Mouse (Mus musculus): ENCODE measurements around the gene Ackr2. TPM values are rescaled to one million over a fixed set of nuclear protein-coding genes. Genes with fewer than 3 reads are reported as not detected.

Gene Ackr2
- polyA plus RNA-seq, 1 experiment from 2014 or later: 1.3 TPM

GRCm38 (mm10) chr9:121892057-121892687, 6.0 kb upstream of the Ackr2 start:
- no peaks in the 10 kb centered on the region for H3K9me3 ChIP-seq (ENCODE audit: control insufficient read depth, low read length)
- H3K9ac ChIP-seq (ENCODE audit: low read length): no peak overlapping the region
- H3K27me3 ChIP-seq (ENCODE audit: control insufficient read depth, insufficient read depth, low read length): no peaks in the 10 kb centered on the region
- H3K36me3 ChIP-seq (ENCODE audit: control insufficient read depth, insufficient read depth, low read length): no peaks in the 10 kb centered on the region
- 86% methylated on average over 12 of the region's 12 CpGs for WGBS
- H3K4me2 ChIP-seq (ENCODE audit: low read length): no peak overlapping the region
- no peak overlapping the region for H3K27ac ChIP-seq (replicated peaks in 1 of 2; ENCODE audit: control insufficient read depth in 1 of 2, insufficient read depth in 1 of 2, low read depth in 2 of 2, low read length in 2 of 2)
- no peak overlapping the region for H3K4me3 ChIP-seq (ENCODE audit: control insufficient read depth in 1 of 2, insufficient read depth in 1 of 2, low read depth in 1 of 2, low read length in 2 of 2)
- no peak for ATAC-seq (ENCODE audit: insufficient number of reproducible peaks, insufficient read depth, low FRiP score, low read depth)
- peaks cover 15 to 17% of the 10 kb centered on the region in 2 experiments for H3K4me1 ChIP-seq (ENCODE audit: control insufficient read depth in 2 of 2, insufficient read depth in 2 of 2, low read length in 2 of 2)

DNA sequence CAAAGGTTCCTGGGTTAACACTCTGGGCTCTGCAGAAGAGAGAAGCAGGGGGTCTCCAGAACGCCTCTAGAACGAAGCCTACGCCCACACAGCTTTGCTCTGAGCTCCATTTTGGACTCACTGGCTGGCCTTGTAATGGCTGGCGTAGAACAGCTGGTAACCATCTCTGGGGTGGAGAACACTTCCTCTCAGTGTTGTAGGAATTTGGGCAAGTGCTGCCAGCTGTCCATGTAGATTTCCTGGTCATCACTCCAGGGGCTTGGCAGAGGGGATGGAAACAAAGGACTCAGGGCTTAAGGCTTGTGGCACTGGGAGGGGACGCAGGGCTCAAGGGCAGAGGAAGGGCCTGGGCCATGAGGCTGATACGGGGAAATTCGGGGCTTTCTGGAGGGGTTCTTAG, 3.7 kb upstream of the Ackr2 start:
- Histone ChIP-seq H3K9ac (ENCODE audit: low read length) (no peak overlapping the region), H3K27ac (replicated peaks in 1 of 2; ENCODE audit: control insufficient read depth in 1 of 2, insufficient read depth in 1 of 2, low read depth in 2 of 2, low read length in 2 of 2) (no peak overlapping the region), H3K9me3 (ENCODE audit: control insufficient read depth, low read length) (no peaks in the 10 kb centered on the region), H3K4me2 (ENCODE audit: low read length) (no peak overlapping the region), H3K27me3 (ENCODE audit: control insufficient read depth, insufficient read depth, low read length) (no peaks in the 10 kb centered on the region), H3K4me1 (ENCODE audit: control insufficient read depth in 2 of 2, insufficient read depth in 2 of 2, low read length in 2 of 2) (peaks cover 15 to 18% of the 10 kb centered on the region in 2 experiments), H3K36me3 (ENCODE audit: control insufficient read depth, insufficient read depth, low read length) (no peaks in the 10 kb centered on the region), H3K4me3 (ENCODE audit: control insufficient read depth in 1 of 2, insufficient read depth in 1 of 2, low read depth in 1 of 2, low read length in 2 of 2) (no peak overlapping the region)
- no peak for ATAC-seq (ENCODE audit: insufficient number of reproducible peaks, insufficient read depth, low FRiP score, low read depth)
- WGBS: 70% methylated on average over 7 of the region's 7 CpGs

GRCm38 (mm10) chr9:121895392-121895993, 2.7 kb upstream of the Ackr2 start:
- 69% methylated on average over 7 of the region's 7 CpGs for WGBS
- no peak for ATAC-seq (ENCODE audit: insufficient number of reproducible peaks, insufficient read depth, low FRiP score, low read depth)
- H3K4me2 ChIP-seq (ENCODE audit: low read length): no peak overlapping the region
- H3K27ac ChIP-seq (replicated peaks in 1 of 2; ENCODE audit: control insufficient read depth in 1 of 2, insufficient read depth in 1 of 2, low read depth in 2 of 2, low read length in 2 of 2): no peak overlapping the region
- no peaks in the 10 kb centered on the region for H3K36me3 ChIP-seq (ENCODE audit: control insufficient read depth, insufficient read depth, low read length)
- H3K9ac ChIP-seq (ENCODE audit: low read length): no peak overlapping the region
- no peak overlapping the region for H3K4me3 ChIP-seq (ENCODE audit: control insufficient read depth in 1 of 2, insufficient read depth in 1 of 2, low read depth in 1 of 2, low read length in 2 of 2)
- no peaks in the 10 kb centered on the region for H3K9me3 ChIP-seq (ENCODE audit: control insufficient read depth, low read length)
- H3K27me3 ChIP-seq (ENCODE audit: control insufficient read depth, insufficient read depth, low read length): no peaks in the 10 kb centered on the region
- peaks cover 8 to 11% of the 10 kb centered on the region in 2 experiments for H3K4me1 ChIP-seq (ENCODE audit: control insufficient read depth in 2 of 2, insufficient read depth in 2 of 2, low read length in 2 of 2)

DNA sequence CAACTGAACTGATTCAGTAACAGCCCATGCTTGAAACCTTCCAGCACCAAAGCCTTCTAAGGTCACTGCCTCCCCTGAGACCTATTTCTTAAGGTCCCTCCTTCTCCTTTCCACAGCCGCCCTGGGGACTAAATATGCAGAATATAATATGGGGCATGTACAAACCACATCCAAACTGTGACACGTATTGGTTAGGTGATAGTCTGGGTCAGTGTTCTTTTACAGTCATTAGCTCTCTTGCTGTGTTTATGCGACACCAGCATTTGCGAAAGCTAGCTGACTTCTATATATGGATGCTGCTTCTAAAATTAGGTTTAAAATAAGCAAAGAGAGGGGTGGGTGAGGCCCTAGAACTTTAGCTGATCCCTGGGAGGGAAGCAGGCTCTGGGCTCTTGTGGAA, 1.3 kb upstream of the Ackr2 start:
- Histone ChIP-seq H3K36me3 (ENCODE audit: control insufficient read depth, insufficient read depth, low read length) (no peaks in the 10 kb centered on the region), H3K4me3 (ENCODE audit: control insufficient read depth in 1 of 2, insufficient read depth in 1 of 2, low read depth in 1 of 2, low read length in 2 of 2) (no peak overlapping the region), H3K4me1 (ENCODE audit: control insufficient read depth in 2 of 2, insufficient read depth in 2 of 2, low read length in 2 of 2) (peaks cover 0 to 9% of the 10 kb centered on the region in 2 experiments; a peak in 2 of 4 replicates), H3K4me2 (ENCODE audit: low read length) (no peak overlapping the region), H3K27ac (replicated peaks in 1 of 2; ENCODE audit: control insufficient read depth in 1 of 2, insufficient read depth in 1 of 2, low read depth in 2 of 2, low read length in 2 of 2) (no peak overlapping the region), H3K9me3 (ENCODE audit: control insufficient read depth, low read length) (no peaks in the 10 kb centered on the region), H3K27me3 (ENCODE audit: control insufficient read depth, insufficient read depth, low read length) (no peaks in the 10 kb centered on the region), H3K9ac (ENCODE audit: low read length) (no peak overlapping the region)
- ATAC-seq (ENCODE audit: insufficient number of reproducible peaks, insufficient read depth, low FRiP score, low read depth): no peak
- 49% methylated on average over 4 of the region's 4 CpGs for WGBS

DNA sequence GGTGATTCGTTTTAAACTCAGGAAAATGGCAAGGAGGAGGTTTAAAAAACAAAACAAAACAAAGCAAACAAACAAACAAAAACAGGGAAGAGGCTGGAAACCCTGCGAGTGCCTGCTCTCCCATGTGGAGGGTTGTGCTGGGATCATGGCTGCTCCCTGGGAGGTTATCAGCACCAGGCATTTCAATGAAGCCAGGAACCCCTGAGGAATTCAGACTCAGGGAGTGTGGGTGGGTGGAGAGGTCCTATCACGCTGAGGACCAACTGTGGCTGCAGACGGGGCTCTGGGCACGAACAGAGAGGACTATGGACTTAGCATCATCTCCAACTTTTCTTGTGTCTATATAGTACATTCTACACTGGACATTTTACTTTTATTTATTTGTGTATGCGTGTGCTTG, 1.2 kb downstream of the Ackr2 start:
- Histone ChIP-seq H3K4me3 (ENCODE audit: control insufficient read depth in 1 of 2, insufficient read depth in 1 of 2, low read depth in 1 of 2, low read length in 2 of 2) (no peak overlapping the region), H3K27ac (replicated peaks in 1 of 2; ENCODE audit: control insufficient read depth in 1 of 2, insufficient read depth in 1 of 2, low read depth in 2 of 2, low read length in 2 of 2) (no peak overlapping the region), H3K4me2 (ENCODE audit: low read length) (no peak overlapping the region), H3K9me3 (ENCODE audit: control insufficient read depth, low read length) (no peaks in the 10 kb centered on the region), H3K4me1 (ENCODE audit: control insufficient read depth in 2 of 2, insufficient read depth in 2 of 2, low read length in 2 of 2) (peaks cover 0 to 9% of the 10 kb centered on the region in 2 experiments; a peak in 2 of 4 replicates), H3K9ac (ENCODE audit: low read length) (no peak overlapping the region), H3K27me3 (ENCODE audit: control insufficient read depth, insufficient read depth, low read length) (no peaks in the 10 kb centered on the region), H3K36me3 (ENCODE audit: control insufficient read depth, insufficient read depth, low read length) (no peaks in the 10 kb centered on the region)
- 28% methylated on average over 6 of the region's 6 CpGs for WGBS
- no peak for ATAC-seq (ENCODE audit: insufficient number of reproducible peaks, insufficient read depth, low FRiP score, low read depth)

DNA sequence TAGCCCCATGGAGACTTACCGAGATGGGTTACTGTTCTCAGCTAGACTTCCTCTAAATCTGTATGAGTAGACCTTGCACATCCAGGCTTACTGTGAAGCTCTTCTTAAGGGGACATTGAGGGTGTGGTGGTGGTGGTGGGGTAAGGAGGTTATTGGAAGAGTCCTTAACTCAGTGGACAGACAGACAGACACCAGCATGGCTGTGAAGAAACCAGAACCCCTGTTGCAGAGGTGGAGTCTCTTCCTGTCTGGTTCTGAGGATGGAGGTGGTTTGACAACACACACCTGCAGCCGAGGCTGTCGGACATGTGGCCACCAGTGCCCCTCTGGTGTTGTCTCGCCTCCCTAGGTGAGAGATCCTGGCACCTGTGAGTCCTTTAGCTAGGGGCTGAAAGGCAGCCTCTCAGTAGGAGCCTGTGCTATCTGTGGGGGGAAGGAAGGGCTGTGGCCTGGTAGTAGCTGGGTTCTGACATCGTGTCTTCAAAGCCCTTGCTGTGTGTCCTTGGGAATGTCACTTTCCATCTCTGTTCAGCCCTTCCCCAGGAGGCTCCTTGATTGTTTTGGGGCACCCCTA, 2.2 kb downstream of the Ackr2 start:
- no peak overlapping the region for H3K4me2 ChIP-seq (ENCODE audit: low read length)
- H3K4me3 ChIP-seq (ENCODE audit: control insufficient read depth in 1 of 2, insufficient read depth in 1 of 2, low read depth in 1 of 2, low read length in 2 of 2): no peak overlapping the region
- 74% methylated on average over 5 of the region's 5 CpGs for WGBS
- no peak overlapping the region for H3K27ac ChIP-seq (replicated peaks in 1 of 2; ENCODE audit: control insufficient read depth in 1 of 2, insufficient read depth in 1 of 2, low read depth in 2 of 2, low read length in 2 of 2)
- no peak overlapping the region for H3K9ac ChIP-seq (ENCODE audit: low read length)
- H3K9me3 ChIP-seq (ENCODE audit: control insufficient read depth, low read length): no peaks in the 10 kb centered on the region
- no peaks in the 10 kb centered on the region for H3K36me3 ChIP-seq (ENCODE audit: control insufficient read depth, insufficient read depth, low read length)
- ATAC-seq (ENCODE audit: insufficient number of reproducible peaks, insufficient read depth, low FRiP score, low read depth): no peak
- no peaks in the 10 kb centered on the region for H3K27me3 ChIP-seq (ENCODE audit: control insufficient read depth, insufficient read depth, low read length)
- peaks cover 0 to 9% of the 10 kb centered on the region in 2 experiments; a peak in 2 of 4 replicates for H3K4me1 ChIP-seq (ENCODE audit: control insufficient read depth in 2 of 2, insufficient read depth in 2 of 2, low read length in 2 of 2)

DNA sequence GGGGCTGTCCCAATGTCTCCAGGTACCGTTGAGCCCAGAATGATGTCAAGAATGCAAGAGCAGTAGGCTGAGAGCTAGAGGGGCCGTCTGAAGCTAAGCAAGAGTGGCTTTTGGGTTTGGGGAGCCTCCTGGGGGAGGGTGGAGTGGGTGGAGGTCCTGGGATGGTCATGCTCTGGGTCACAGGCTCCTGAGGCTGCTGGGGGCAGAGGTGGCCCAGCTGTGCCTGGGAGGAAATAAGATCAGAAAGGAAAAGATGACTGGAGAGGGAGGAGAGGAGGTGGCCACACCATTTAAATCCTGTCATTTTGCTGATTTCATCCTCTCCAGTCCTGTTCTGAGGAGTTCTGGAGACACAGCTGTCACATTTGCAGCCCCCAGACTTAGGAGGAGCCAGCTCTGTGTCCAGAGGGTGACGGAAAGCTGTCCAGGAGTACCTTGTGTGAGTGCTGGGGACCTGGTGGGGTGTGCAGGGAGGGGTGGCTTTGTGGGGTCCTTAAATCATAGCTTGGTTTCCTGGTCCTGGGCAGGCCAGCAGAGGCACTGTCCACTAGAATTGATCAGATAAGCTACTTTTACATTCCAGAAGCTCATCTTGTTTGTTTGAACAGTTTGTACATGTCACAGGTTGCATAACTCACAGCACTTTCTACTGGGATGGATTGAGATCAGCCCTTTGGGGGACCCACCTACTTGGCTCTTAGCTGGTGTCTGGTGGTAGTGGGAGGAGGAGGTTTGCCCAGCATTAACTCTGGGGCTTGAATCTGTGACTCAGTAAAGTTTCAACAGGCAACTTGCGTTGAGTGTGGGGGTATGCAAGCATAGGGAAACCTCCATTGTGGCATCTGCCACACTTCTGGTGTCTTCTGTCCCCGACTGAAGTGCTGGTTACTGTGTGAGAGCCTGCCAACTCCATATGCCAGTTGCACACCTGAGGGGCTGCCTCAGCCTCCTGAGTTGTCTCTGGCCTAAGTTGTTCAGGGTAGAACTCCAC, 3.9 kb downstream of the Ackr2 start:
- no peak overlapping the region for H3K27ac ChIP-seq (replicated peaks in 1 of 2; ENCODE audit: control insufficient read depth in 1 of 2, insufficient read depth in 1 of 2, low read depth in 2 of 2, low read length in 2 of 2)
- H3K9me3 ChIP-seq (ENCODE audit: control insufficient read depth, low read length): no peaks in the 10 kb centered on the region
- WGBS: 63% methylated on average over 5 of the region's 5 CpGs
- peaks cover 0 to 6% of the 10 kb centered on the region in 2 experiments; a peak in 2 of 4 replicates for H3K4me1 ChIP-seq (ENCODE audit: control insufficient read depth in 2 of 2, insufficient read depth in 2 of 2, low read length in 2 of 2)
- H3K4me3 ChIP-seq (ENCODE audit: control insufficient read depth in 1 of 2, insufficient read depth in 1 of 2, low read depth in 1 of 2, low read length in 2 of 2): no peak overlapping the region
- no peak for ATAC-seq (ENCODE audit: insufficient number of reproducible peaks, insufficient read depth, low FRiP score, low read depth)
- H3K9ac ChIP-seq (ENCODE audit: low read length): no peak overlapping the region
- no peaks in the 10 kb centered on the region for H3K36me3 ChIP-seq (ENCODE audit: control insufficient read depth, insufficient read depth, low read length)
- no peak overlapping the region for H3K4me2 ChIP-seq (ENCODE audit: low read length)
- H3K27me3 ChIP-seq (ENCODE audit: control insufficient read depth, insufficient read depth, low read length): no peaks in the 10 kb centered on the region
